Mouse (Mus musculus) embryonic facial prominence, embryonic 10.5 days (tissue): ENCODE results near the gene Lipt2. TPM values are rescaled to one million over a fixed set of nuclear protein-coding genes. Genes with fewer than 3 reads are reported as not detected.
A peak's percentile ranks its signal among the peaks of the same experiment; 100 is the strongest.

ENCODE experiments used
- DNase-seq: peaks from one replicate; pipeline ENCODE4 v3.0.0-alpha.2; 2017; ENCODE audit warnings: low spot score
- H3K27ac ChIP-seq: fragments of 300-500 bp; sonication (generic); replicated peaks from 2 replicates; pipeline ENCODE4 v1.5.1; 2016; ENCODE audit warnings: mild to moderate bottlenecking
- H3K27me3 ChIP-seq: fragments of 300-500 bp; sonication (generic); replicated peaks from 2 replicates; pipeline ENCODE4 v1.6.1; 2016; ENCODE audit warnings: low read depth, mild to moderate bottlenecking; ENCODE audit not compliant: poor library complexity, severe bottlenecking
- H3K36me3 ChIP-seq: fragments of 300-500 bp; sonication (generic); replicated peaks from 2 replicates; pipeline ENCODE4 v1.6.1; 2016; ENCODE audit warnings: mild to moderate bottlenecking, moderate library complexity
- H3K4me1 ChIP-seq: fragments of 300-500 bp; sonication (generic); 2 replicates; pipeline ENCODE4 v1.6.1; 2016
- H3K4me3 ChIP-seq: fragments of 300-500 bp; sonication (generic); 2 replicates; pipeline ENCODE4 v1.5.1; 2016; ENCODE audit warnings: mild to moderate bottlenecking, moderate library complexity
- H3K9me3 ChIP-seq: fragments of 300-500 bp; sonication (generic); 2 replicates; pipeline ENCODE4 v1.6.1; 2016; ENCODE audit warnings: mild to moderate bottlenecking
- WGBS: fragments of 180-500 bp; shearing (Covaris S2); methylation state at CpG from one replicate; pipeline ENCODE4 v1.1.7; 2016; 5-methylcytosine and 5-hydroxymethylcytosine counted together
- polyA plus RNA-seq: library from polyadenylated mRNA; unstranded; fragments of >200 nt; fragmentation: Nextera tagmentation; extraction: Ambion mirVana; gene quantifications from 2 replicates; pipeline ENCODE4 v1.2.1, GENCODE M21; 2016

The Lipt2 gene
- polyA plus RNA-seq, 1 experiment from 2014 or later: 28.3 TPM

GRCm38 (mm10) chr7:100132379-100132778 is 26.7 kb upstream of the Lipt2 start:
- Histone ChIP-seq H3K27me3 (no peaks in the 10 kb centered on the region), H3K27ac (no peak overlapping the region; the same call in 1 of the 2 replicates), H3K4me3 (no peak overlapping the region), H3K9me3 (no peaks in the 10 kb centered on the region), H3K4me1 (peaks cover 6% of the 10 kb centered on the region; the same call in 1 of the 2 replicates), H3K36me3 (no peaks in the 10 kb centered on the region)
- DNase-seq: no peak
- WGBS: 64% methylated on average over 1 of the region's 1 CpGs

GRCm38 (mm10) chr7:100137038-100137437 is 22.0 kb upstream of the Lipt2 start:
- 79% methylated on average over 9 of the region's 9 CpGs for WGBS
- no peaks in the 10 kb centered on the region for H3K27me3 ChIP-seq

GRCm38 (mm10) chr7:100138075-100138474 is 21.0 kb upstream of the Lipt2 start:
- H3K36me3 ChIP-seq: no peaks in the 10 kb centered on the region
- 0 out of 2 replicates have a peak, but pooled peaks cover 3% of the 10 kb centered on the region for H3K4me1 ChIP-seq
- 93% methylated on average over 4 of the region's 4 CpGs for WGBS
- H3K9me3 ChIP-seq: no peaks in the 10 kb centered on the region
- H3K27ac ChIP-seq: no peak overlapping the region
- H3K27me3 ChIP-seq: no peaks in the 10 kb centered on the region
- H3K4me3 ChIP-seq: no peak overlapping the region
- no peak for DNase-seq

More at GRCm38 (mm10) chr7:100137038-100137437, 22.0 kb upstream of the Lipt2 start:
- H3K27ac ChIP-seq: no peak overlapping the region
- DNase-seq: no peak
- no peak overlapping the region for H3K4me3 ChIP-seq
- H3K4me1 ChIP-seq: 0 out of 2 replicates have a peak, but pooled peaks cover 3% of the 10 kb centered on the region
- H3K36me3 ChIP-seq: no peaks in the 10 kb centered on the region
- no peaks in the 10 kb centered on the region for H3K9me3 ChIP-seq

- DNase-seq: no peak
- no peaks in the 10 kb centered on the region for H3K36me3 ChIP-seq
- H3K4me1 ChIP-seq: 0 out of 2 replicates have a peak, but pooled peaks cover 3% of the 10 kb centered on the region
- H3K27ac ChIP-seq: no peak overlapping the region
- no peak overlapping the region for H3K4me3 ChIP-seq
- WGBS: 64% methylated on average over 1 of the region's 1 CpGs
- H3K9me3 ChIP-seq: no peaks in the 10 kb centered on the region
- no peaks in the 10 kb centered on the region for H3K27me3 ChIP-seq
Observed at GRCm38 (mm10) chr7:100140591-100140990, 18.5 kb upstream of the Lipt2 start.

- Histone ChIP-seq H3K9me3 (no peaks in the 10 kb centered on the region), H3K4me1 (peaks cover 8% of the 10 kb centered on the region; the same call in 1 of the 2 replicates), H3K36me3 (no peaks in the 10 kb centered on the region), H3K27me3 (no peaks in the 10 kb centered on the region), H3K27ac (no peak overlapping the region), H3K4me3 (no peak overlapping the region)
- WGBS: 95% methylated on average over 4 of the region's 4 CpGs
- no peak for DNase-seq
Observed at GRCm38 (mm10) chr7:100148586-100148985, 10.5 kb upstream of the Lipt2 start.

- no peaks in the 10 kb centered on the region for H3K36me3 ChIP-seq
- H3K4me3 ChIP-seq: no peak overlapping the region
- no peak overlapping the region for H3K27ac ChIP-seq
- H3K4me1 ChIP-seq: peaks cover 8% of the 10 kb centered on the region; the same call in 1 of the 2 replicates
- no peaks in the 10 kb centered on the region for H3K9me3 ChIP-seq
- H3K27me3 ChIP-seq: no peaks in the 10 kb centered on the region
- DNase-seq: no peak
- 56% methylated on average over 10 of the region's 10 CpGs for WGBS
Observed at GRCm38 (mm10) chr7:100150086-100150485, 9.0 kb upstream of the Lipt2 start.

- WGBS: 85% methylated on average over 11 of the region's 11 CpGs
- peaks cover 8% of the 10 kb centered on the region; the same call in 1 of the 2 replicates for H3K4me1 ChIP-seq
- no peaks in the 10 kb centered on the region for H3K36me3 ChIP-seq
- no peaks in the 10 kb centered on the region for H3K27me3 ChIP-seq
- H3K9me3 ChIP-seq: no peaks in the 10 kb centered on the region
- DNase-seq: no peak
- H3K27ac ChIP-seq: no peak overlapping the region
- H3K4me3 ChIP-seq: no peak overlapping the region
Observed at GRCm38 (mm10) chr7:100150626-100151025, 8.5 kb upstream of the Lipt2 start.

GRCm38 (mm10) chr7:100157669-100158068 is 1.4 kb upstream of the Lipt2 start:
- Histone ChIP-seq H3K36me3 (0 out of 2 replicates have a peak, but pooled peaks cover 10% of the 10 kb centered on the region), H3K9me3 (no peaks in the 10 kb centered on the region), H3K4me3 (no peak overlapping the region), H3K27me3 (peaks cover 10% of the 10 kb centered on the region; the same call in 1 of the 2 replicates), H3K4me1 (peaks cover 15% of the 10 kb centered on the region), H3K27ac (no peak overlapping the region)
- 81% methylated on average over 4 of the region's 4 CpGs for WGBS
- no peak for DNase-seq

GRCm38 (mm10) chr7:100160006-100160405 is 929 bp downstream of the Lipt2 start:
- DNase-seq: no peak
- H3K27me3 ChIP-seq: peaks cover 10% of the 10 kb centered on the region; the same call in 1 of the 2 replicates
- H3K4me3 ChIP-seq: peak overlapping the region; percentile 87
- WGBS: 75% methylated on average over 7 of the region's 7 CpGs
- H3K9me3 ChIP-seq: no peaks in the 10 kb centered on the region
- 0 out of 2 replicates have a peak, but pooled peaks cover 10% of the 10 kb centered on the region for H3K36me3 ChIP-seq
- H3K4me1 ChIP-seq: peaks cover 15% of the 10 kb centered on the region
- H3K27ac ChIP-seq: peak overlapping the region; percentile 98

GRCm38 (mm10) chr7:100163506-100163905 is 4.4 kb downstream of the Lipt2 start:
- H3K27ac ChIP-seq: no peak overlapping the region
- 88% methylated on average over 4 of the region's 4 CpGs for WGBS
- H3K27me3 ChIP-seq: 0 out of 2 replicates have a peak, but pooled peaks cover 1% of the 10 kb centered on the region
- H3K4me1 ChIP-seq: peaks cover 15% of the 10 kb centered on the region
- H3K9me3 ChIP-seq: no peaks in the 10 kb centered on the region
- DNase-seq: no peak
- 0 out of 2 replicates have a peak, but pooled peaks cover 10% of the 10 kb centered on the region for H3K36me3 ChIP-seq
- H3K4me3 ChIP-seq: no peak overlapping the region

- no peaks in the 10 kb centered on the region for H3K4me1 ChIP-seq
- 77% methylated on average over 11 of the region's 11 CpGs for WGBS
- H3K9me3 ChIP-seq: no peaks in the 10 kb centered on the region
- no peak overlapping the region for H3K27ac ChIP-seq
- H3K4me3 ChIP-seq: no peak overlapping the region
- no peaks in the 10 kb centered on the region for H3K36me3 ChIP-seq
- no peaks in the 10 kb centered on the region for H3K27me3 ChIP-seq
- DNase-seq: no peak
Observed at GRCm38 (mm10) chr7:100168654-100169053, 9.6 kb downstream of the Lipt2 start.

- no peak overlapping the region for H3K27ac ChIP-seq
- no peaks in the 10 kb centered on the region for H3K4me1 ChIP-seq
- peaks cover 5% of the 10 kb centered on the region; the same call in 1 of the 2 replicates for H3K27me3 ChIP-seq
- no peaks in the 10 kb centered on the region for H3K9me3 ChIP-seq
- no peak for DNase-seq
- no peak overlapping the region for H3K4me3 ChIP-seq
- WGBS: 64% methylated on average over 4 of the region's 4 CpGs
- H3K36me3 ChIP-seq: no peaks in the 10 kb centered on the region
Observed at GRCm38 (mm10) chr7:100170756-100171155, 11.7 kb downstream of the Lipt2 start.

GRCm38 (mm10) chr7:100176269-100176668 is 17.2 kb downstream of the Lipt2 start, which contains the start of gene Kcne3:
TSS of gene Kcne3 (plus strand) at chr7:100176502.
- WGBS: 82% methylated on average over 3 of the region's 3 CpGs
- H3K27me3 ChIP-seq: peaks cover 60% of the 10 kb centered on the region
- no peak for DNase-seq

More at GRCm38 (mm10) chr7:100176269-100176668, 17.2 kb downstream of the Lipt2 start, which contains the start of gene Kcne3:
- H3K27ac ChIP-seq: no peak within 1 kb of the TSS
- H3K4me3 ChIP-seq: no peak within 1 kb of the TSS
- peaks cover 16% of the 10 kb centered on the region for H3K4me1 ChIP-seq
- H3K36me3 ChIP-seq: no peaks in the 10 kb centered on the region
- no peaks in the 10 kb centered on the region for H3K9me3 ChIP-seq
